Mouse (Mus musculus): ENCODE measurements around the gene Trpc2.

The Trpc2 gene

GRCm38 (mm10) chr7:102102241-102102640, 19.3 kb downstream of the Trpc2 start:
- no peak for DNase-seq (ENCODE audit: extremely low read depth, insufficient read length, low spot score)

DNA sequence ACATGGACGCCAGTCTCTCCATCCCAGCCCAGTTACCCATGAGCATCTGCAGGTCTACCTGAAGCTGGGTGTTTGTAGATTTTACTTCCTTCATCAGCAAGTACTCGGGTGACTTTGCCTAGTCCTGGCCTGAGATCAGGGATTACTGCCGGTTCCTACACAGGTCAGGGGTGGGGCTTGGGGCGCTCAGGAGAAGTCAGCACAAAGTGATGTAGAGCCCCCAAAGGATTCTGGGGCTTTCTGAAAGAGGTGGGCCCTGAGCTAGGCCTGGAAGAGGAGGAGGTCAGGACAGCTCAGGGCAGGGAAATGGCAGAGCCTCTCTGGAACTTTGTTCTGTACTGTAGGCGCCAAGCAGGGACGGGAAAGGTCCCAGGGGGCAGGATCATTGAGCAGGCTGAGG, 19.8 kb downstream of the Trpc2 start:
- DNase-seq (ENCODE audit: extremely low read depth, insufficient read length, low spot score): peak; percentile 33

DNA sequence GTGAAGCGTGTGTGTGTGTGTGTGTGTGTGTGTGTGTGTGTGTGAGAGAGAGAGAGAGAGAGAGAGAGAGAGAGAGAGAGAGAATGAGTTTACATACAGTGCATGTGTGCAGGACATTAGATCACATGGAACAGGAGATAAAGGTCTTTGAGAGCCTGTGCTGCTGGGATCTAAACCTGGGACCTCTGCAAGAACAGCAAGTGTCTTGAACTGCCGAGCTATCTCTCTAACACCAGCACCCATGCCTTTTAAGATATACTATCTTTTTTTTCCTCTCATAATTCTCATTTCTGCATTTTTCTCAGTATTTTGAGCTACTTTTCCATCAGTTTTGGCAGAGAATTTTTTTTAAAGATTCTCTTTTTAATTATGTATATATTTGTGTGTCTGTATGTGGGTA, 20.6 kb downstream of the Trpc2 start:
- no peak for DNase-seq (ENCODE audit: extremely low read depth, insufficient read length, low spot score)

DNA sequence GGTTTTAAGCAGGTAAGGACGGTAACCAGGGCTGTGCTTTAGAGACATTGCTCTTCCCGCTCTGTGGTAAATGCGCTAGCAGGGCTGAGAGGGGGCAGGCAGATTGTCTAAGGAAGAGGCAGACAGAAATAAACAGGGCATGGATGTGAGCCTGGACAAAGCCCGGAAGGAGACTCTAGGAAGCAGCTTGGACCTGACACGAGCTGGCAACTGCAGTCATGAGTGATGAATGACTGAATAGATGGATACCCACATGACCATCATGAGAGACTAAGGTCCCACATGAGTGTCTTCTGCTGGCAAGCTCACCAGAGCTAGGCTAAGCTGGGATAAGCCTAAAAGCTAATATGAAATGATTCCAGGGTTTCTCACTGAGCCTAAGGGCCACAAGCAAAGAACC, 21.2 kb downstream of the Trpc2 start:
- DNase-seq (ENCODE audit: extremely low read depth, insufficient read length, low spot score): no peak

GRCm38 (mm10) chr7:102106700-102107141, 23.8 kb downstream of the Trpc2 start:
- DNase-seq (ENCODE audit: extremely low read depth, insufficient read length, low spot score): no peak

- no peak for DNase-seq (ENCODE audit: extremely low read depth, insufficient read length, low spot score)
Observed at GRCm38 (mm10) chr7:102108206-102108605, 25.3 kb downstream of the Trpc2 start.

- DNase-seq (ENCODE audit: extremely low read depth, insufficient read length, low spot score): no peak
Observed at GRCm38 (mm10) chr7:102109171-102109570, 26.3 kb downstream of the Trpc2 start, which contains the start of gene Art5. Gene Art5 (minus strand): TSS chr7:102109489.

DNA sequence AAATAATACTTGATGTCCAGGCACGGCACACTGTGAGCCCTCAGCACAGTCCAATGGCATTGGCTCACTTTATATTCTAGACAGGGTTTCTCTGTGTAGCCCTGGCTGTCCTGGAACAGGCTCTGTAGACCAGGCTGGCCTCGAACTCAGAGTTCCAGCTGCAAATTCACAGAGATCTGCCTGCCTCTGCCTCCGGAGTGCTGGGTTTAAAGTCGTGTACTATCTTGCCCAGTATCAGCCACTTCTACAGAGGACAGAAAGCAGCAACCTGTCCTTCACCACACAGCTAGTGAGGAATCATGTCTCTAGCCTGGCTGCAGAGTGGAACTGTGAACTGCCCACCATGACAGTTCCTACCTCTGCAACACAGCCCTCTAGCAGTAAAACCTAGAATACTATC, 26.8 kb downstream of the Trpc2 start:
- no peak for DNase-seq (ENCODE audit: extremely low read depth, insufficient read length, low spot score)

DNA sequence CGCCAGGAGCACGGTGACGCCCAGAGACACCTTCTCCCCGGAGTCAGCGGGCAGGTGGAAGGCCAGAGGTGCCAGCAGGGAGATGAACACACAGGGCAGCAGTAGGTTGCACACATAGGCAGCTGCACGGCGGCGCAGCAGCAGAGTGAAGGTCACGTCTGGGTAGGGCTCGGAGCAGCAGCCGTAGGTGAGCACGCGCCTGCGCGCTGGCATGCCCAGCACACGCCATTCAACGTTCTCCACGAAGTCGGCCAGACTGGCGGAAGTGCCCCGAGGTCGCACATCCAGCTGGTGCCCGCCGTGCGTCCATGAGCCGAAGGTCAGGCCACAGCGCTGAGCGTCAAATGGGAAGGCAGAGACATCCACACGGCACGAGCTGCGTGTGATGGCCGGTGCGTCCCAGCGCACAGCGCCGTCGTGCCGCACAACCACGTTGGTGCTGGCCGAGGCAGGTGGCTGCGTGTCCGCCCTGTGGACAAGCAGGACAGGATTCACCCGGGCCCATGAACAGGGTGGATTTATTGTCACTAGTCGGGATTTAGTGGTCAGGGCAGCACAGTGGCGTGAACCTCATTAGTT, 30.3 kb downstream of the Trpc2 start:
- DNase-seq (ENCODE audit: extremely low read depth, insufficient read length, low spot score): no peak

- DNase-seq (ENCODE audit: extremely low read depth, insufficient read length, low spot score): no peak
Observed at GRCm38 (mm10) chr7:102116579-102117331, 33.8 kb downstream of the Trpc2 start, which contains the start of gene Chrna10. Gene Chrna10 (minus strand): TSS chr7:102116828.

DNA sequence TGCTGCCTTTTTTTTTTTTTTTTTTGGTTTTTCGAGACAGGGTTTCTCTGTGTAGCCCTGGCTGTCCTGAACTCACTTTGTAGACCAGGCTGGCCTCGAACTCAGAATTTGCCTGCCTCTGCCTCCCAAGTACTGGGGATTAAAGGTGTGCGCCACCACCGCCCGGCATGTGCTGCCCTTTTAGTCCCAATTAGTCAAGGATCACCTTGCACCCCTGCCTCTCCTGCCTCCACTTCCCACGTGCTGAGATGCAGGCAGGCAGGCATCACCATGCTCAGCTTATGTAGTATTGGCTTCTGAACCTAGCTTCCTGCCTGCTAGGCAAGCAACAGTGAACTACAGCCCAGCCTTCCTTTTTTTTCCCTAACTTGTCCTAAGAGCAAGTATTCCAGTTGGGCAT, 34.5 kb downstream of the Trpc2 start:
- DNase-seq (ENCODE audit: extremely low read depth, insufficient read length, low spot score): no peak

DNA sequence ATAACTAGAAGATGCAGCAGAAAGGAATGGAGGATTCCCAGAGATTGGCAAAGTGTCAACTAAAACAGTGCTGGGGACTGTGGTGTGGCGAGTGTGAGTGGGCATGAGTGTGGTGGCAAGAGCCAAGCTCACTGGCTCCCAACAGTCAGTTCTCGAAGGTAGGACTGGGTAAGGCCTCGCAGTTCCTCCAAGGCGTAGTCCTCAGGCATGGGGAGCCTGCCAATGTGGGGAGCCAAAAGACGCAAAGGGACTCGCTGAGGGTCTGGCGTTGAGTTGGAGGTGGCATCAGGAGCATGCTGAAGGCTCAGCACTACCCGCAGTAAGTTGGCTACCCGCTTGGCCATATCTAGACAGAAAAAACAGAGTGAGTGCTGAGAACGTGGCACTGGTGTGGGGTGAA, 37.4 kb downstream of the Trpc2 start:
- no peak for DNase-seq (ENCODE audit: extremely low read depth, insufficient read length, low spot score)

DNA sequence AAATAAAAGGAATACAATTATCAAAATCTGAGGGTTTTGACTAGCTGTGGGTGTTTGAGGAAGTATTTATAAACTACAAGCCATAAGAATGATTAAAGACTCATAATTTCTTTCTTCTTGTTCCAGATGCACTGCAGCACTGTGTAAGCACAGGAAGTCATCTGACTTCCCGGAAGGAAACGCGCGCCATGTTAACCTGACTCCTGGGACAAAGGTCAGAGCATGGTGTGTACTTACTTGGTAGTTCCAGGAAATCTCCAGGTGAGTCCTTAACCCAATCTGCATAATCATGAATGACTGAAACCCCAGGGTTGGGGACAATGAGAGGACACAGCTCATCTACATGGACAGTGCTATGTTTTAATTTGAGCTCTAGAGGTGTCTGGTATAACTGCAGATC, 49.5 kb downstream of the Trpc2 start:
- DNase-seq (ENCODE audit: extremely low read depth, insufficient read length, low spot score): no peak

GRCm38 (mm10) chr7:102137464-102137863, 54.5 kb downstream of the Trpc2 start:
- no peak for DNase-seq (ENCODE audit: extremely low read depth, insufficient read length, low spot score)

- DNase-seq (ENCODE audit: extremely low read depth, insufficient read length, low spot score): no peak
Observed at GRCm38 (mm10) chr7:102137898-102138297, 55.0 kb downstream of the Trpc2 start.
